8 mouse cellular contexts compared by ENCODE assay signal in genomic region chr15:82963556-82964156, GRCm38 (mm10). TPM values are rescaled to one million over a fixed set of nuclear protein-coding genes. Genes with fewer than 3 reads are reported as not detected.
DNase-seq lines count a peak whose midpoint lies in the region; ATAC-seq and TF ChIP-seq lines count a peak whose summit lies in the region.

No protein-coding gene starts in this region.

- H3K36me3 ChIP-seq in intestine, postnatal 0 days (ENCODE audit: control insufficient read depth, insufficient read depth), result no peaks in the 10 kb centered on the region
- H3K36me3 ChIP-seq in neural tube, embryonic 15.5 days, result no peaks in the 10 kb centered on the region

- H3K4me2 ChIP-seq in intestine, postnatal 0 days (replicated peaks; ENCODE audit: low read depth), result peak overlapping the region; percentile 79
- peak overlapping the region; percentile 83 for H3K4me2 ChIP-seq in neural tube, embryonic 15.5 days

- peak overlapping the region; percentile 26 for H3K4me3 ChIP-seq in intestine, postnatal 0 days (ENCODE audit: low read depth, low read length)
- H3K4me3 ChIP-seq in neural tube, embryonic 15.5 days (replicated peaks), result peak overlapping the region; percentile 56

- H3K9ac ChIP-seq in intestine, postnatal 0 days (ENCODE audit: low read depth, low read length), result no peak overlapping the region
- H3K9ac ChIP-seq in neural tube, embryonic 15.5 days (replicated peaks), result peak overlapping the region; percentile 68

- H3K4me1 ChIP-seq in intestine, postnatal 0 days (replicated peaks; ENCODE audit: control insufficient read depth, insufficient read depth, low read length), result peaks cover 5% of the 10 kb centered on the region; the same call in 1 of the 2 replicates
- peaks cover 78% of the 10 kb centered on the region for H3K4me1 ChIP-seq in neural tube, embryonic 15.5 days

- H3K9me3 ChIP-seq in intestine, postnatal 0 days (ENCODE audit: control insufficient read depth), result no peaks in the 10 kb centered on the region
- H3K9me3 ChIP-seq in neural tube, embryonic 15.5 days (replicated peaks), result no peaks in the 10 kb centered on the region

- 10% methylated on average over 10 of the region's 82 CpGs for WGBS in intestine, postnatal 0 days
- WGBS in neural tube, embryonic 15.5 days, result 1% methylated on average over 20 of the region's 82 CpGs

- peaks cover 43% of the 10 kb centered on the region for H3K27me3 ChIP-seq in intestine, postnatal 0 days (replicated peaks; ENCODE audit: control insufficient read depth, insufficient read depth, low read length)
- H3K27me3 ChIP-seq in neural tube, embryonic 15.5 days (replicated peaks), result peaks cover 20% of the 10 kb centered on the region

- TF ChIP-seq CTCF in intestine, postnatal 0 days (IDR thresholded peaks at IDR 0.05; ENCODE audit: low read depth), result no peak

- no peak overlapping the region for H3K27ac ChIP-seq in intestine, postnatal 0 days (ENCODE audit: low read depth, low read length)
- H3K27ac ChIP-seq in neural tube, embryonic 15.5 days (replicated peaks), result peak overlapping the region; percentile 83

- ATAC-seq in intestine, postnatal 0 days, result 0 out of 2 replicates have a peak, but pooled peaks have one; percentile 40
- no peak for ATAC-seq in neural tube, embryonic 15.5 days (ENCODE audit: low FRiP score)

- peak; percentile 46 for DNase-seq in embryo, embryonic 10 days (ENCODE audit: low spot score)
- no peak for DNase-seq in embryo, embryonic 10.5 days (ENCODE audit: low spot score)
- DNase-seq in right cerebral cortex, postnatal 14 days, result peak; percentile 30
- DNase-seq in right cerebral cortex, postnatal 25 days, result no peak
- no peak for DNase-seq in urinary bladder, postnatal 36 days (ENCODE audit: low spot score in 2 of 2)
- DNase-seq in layer of hippocampus, adult 8-10 months (ENCODE audit: low spot score in 2 of 2), result no peak

RNA-seq across cellular contexts. Expression of gene Tcf20, which starts 24.0 kb away (rescaled TPM):
- polyA plus RNA-seq in intestine, postnatal 0 days (2015; fragmentation: Nextera tagmentation; extraction: Ambion mirVana), result 3.9 and 4.1 TPM in 2 replicates
- polyA plus RNA-seq in neural tube, embryonic 15.5 days (2015; fragmentation: Nextera tagmentation; extraction: Ambion mirVana), result 11.2 and 11.5 TPM in 2 replicates
- total RNA-seq in layer of hippocampus, adult 8-10 months (2022), result 100 to 1,000 TPM; 192 to 215 (median 201) TPM

Comparison
In these comparisons a context has a peak if more than half of its experiments do, and no peak if none do; other contexts are left out.
1. DNase-seq: peak in embryo, embryonic 10 days (single experiment) and right cerebral cortex, postnatal 14 days (single experiment); none in embryo, embryonic 10.5 days (single experiment), right cerebral cortex, postnatal 25 days (single experiment), urinary bladder, postnatal 36 days (0 of 2) and layer of hippocampus, adult 8-10 months (0 of 2).